Mouse (Mus musculus) liver, embryonic 13.5 days (tissue): Measurements from ENCODE around the gene Gm49405. TPM values are rescaled to one million over a fixed set of nuclear protein-coding genes. Genes with fewer than 3 reads are reported as not detected.

Experiments
- ATAC-seq: fragments of 200-750 bp; cut with Nextera tagmentation; 2 replicates; pipeline ENCODE4 v1.8.0; 2017; ENCODE audit warnings: low read depth, mild to moderate bottlenecking, moderate number of reproducible peaks, moderate library complexity
- DNase-seq: peaks from one replicate; pipeline ENCODE4 v3.0.0; 2022
- H3K27ac ChIP-seq: fragments of 300-500 bp; sonication (generic); 2 replicates; pipeline ENCODE4 v1.5.1; 2015; ENCODE audit warnings: moderate library complexity, mild to moderate bottlenecking, inconsistent platforms
- H3K27me3 ChIP-seq: fragments of 300-500 bp; sonication (generic); 2 replicates; pipeline ENCODE4 v1.6.1; 2015; ENCODE audit warnings: mild to moderate bottlenecking, inconsistent platforms
- H3K36me3 ChIP-seq: fragments of 300-500 bp; sonication (generic); 2 replicates; pipeline ENCODE4 v1.6.1; 2015; ENCODE audit warnings: mild to moderate bottlenecking, inconsistent platforms
- H3K4me1 ChIP-seq: fragments of 300-500 bp; sonication (generic); replicated peaks from 2 replicates; pipeline ENCODE4 v1.6.1; 2015; ENCODE audit warnings: inconsistent platforms
- H3K4me2 ChIP-seq: fragments of 300-500 bp; sonication (generic); 2 replicates; pipeline ENCODE4 v1.6.1; 2015; ENCODE audit warnings: inconsistent platforms, mild to moderate bottlenecking, moderate library complexity
- H3K4me3 ChIP-seq: fragments of 300-500 bp; sonication (generic); replicated peaks from 2 replicates; pipeline ENCODE4 v1.5.1; 2015; ENCODE audit warnings: mild to moderate bottlenecking, inconsistent platforms
- H3K9ac ChIP-seq: fragments of 300-500 bp; sonication (generic); 2 replicates; pipeline ENCODE4 v1.6.1; 2015; ENCODE audit warnings: mild to moderate bottlenecking, inconsistent platforms
- H3K9me3 ChIP-seq: fragments of 300-500 bp; sonication (generic); replicated peaks from 2 replicates; pipeline ENCODE4 v1.6.1; 2016; ENCODE audit warnings: inconsistent platforms
- WGBS: fragments of 180-500 bp; shearing (Covaris S2); methylation state at CpG from one replicate; pipeline ENCODE4 v1.1.7; 2015; ENCODE audit not compliant: insufficient replicate concordance; 5-methylcytosine and 5-hydroxymethylcytosine counted together
- polyA plus RNA-seq: library from polyadenylated mRNA; unstranded; fragments of >200 nt; fragmentation: Nextera tagmentation; extraction: Ambion mirVana; gene quantifications from 2 replicates; pipeline ENCODE4 v1.2.1, GENCODE M21; 2015

Gene Gm49405
- polyA plus RNA-seq, 1 experiment from 2014 or later: 0.55 TPM

- DNase-seq (no peak), ATAC-seq (no peak)
- Histone ChIP-seq H3K9me3 (no peaks in the 10 kb centered on the region), H3K27me3 (no peaks in the 10 kb centered on the region), H3K9ac (peak overlapping the region; percentile 53; the same call in 1 of the 2 replicates), H3K36me3 (peaks cover 12% of the 10 kb centered on the region), H3K27ac (peak overlapping the region; percentile 80), H3K4me3 (no peak overlapping the region), H3K4me1 (peaks cover 63% of the 10 kb centered on the region), H3K4me2 (no peak overlapping the region)
Measured at GRCm38 (mm10) chr19:4014802-4015201, 14.4 kb downstream of the Gm49405 start.

DNA sequence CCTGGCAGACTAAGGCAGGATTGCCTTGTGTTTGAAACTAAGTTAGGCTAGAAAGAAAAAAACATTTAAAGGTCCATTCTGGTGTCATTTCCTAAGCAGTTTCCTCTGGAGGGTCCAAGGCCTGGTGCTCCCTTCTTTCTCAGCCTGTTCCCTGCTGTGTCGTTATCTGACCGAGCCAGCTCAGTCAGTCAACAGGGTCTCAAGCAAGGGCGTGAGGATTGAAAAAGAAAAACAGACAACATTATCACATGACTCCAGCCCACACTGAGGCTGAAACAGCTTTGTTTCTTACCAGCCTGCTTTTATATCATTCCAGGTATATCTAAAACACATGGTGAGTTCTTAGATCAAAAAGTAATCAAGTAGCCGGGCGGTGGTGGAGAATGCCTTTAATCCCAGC, 15.2 kb downstream of the Gm49405 start:
- Histone ChIP-seq H3K27ac (peak overlapping the region; percentile 80), H3K27me3 (no peaks in the 10 kb centered on the region), H3K4me2 (peak overlapping the region; percentile 6; the same call in 1 of the 2 replicates), H3K4me1 (peaks cover 65% of the 10 kb centered on the region), H3K36me3 (peaks cover 3% of the 10 kb centered on the region), H3K9ac (peak overlapping the region; percentile 53), H3K9me3 (no peaks in the 10 kb centered on the region), H3K4me3 (no peak overlapping the region)
- peak; percentile 51 for DNase-seq
- peak; percentile 26 for ATAC-seq
- 18% methylated on average over 5 of the region's 5 CpGs for WGBS

- Histone ChIP-seq H3K9me3 (no peaks in the 10 kb centered on the region), H3K27ac (no peak overlapping the region), H3K9ac (no peak overlapping the region), H3K4me1 (peaks cover 50% of the 10 kb centered on the region), H3K27me3 (no peaks in the 10 kb centered on the region), H3K36me3 (no peaks in the 10 kb centered on the region), H3K4me2 (no peak overlapping the region), H3K4me3 (no peak overlapping the region)
- 63% methylated on average over 10 of the region's 10 CpGs for WGBS
- no peak for DNase-seq
- no peak for ATAC-seq
Measured at GRCm38 (mm10) chr19:4017921-4018587, 17.6 kb downstream of the Gm49405 start.

- Histone ChIP-seq H3K9ac (peak overlapping the region; percentile 7; the same call in 1 of the 2 replicates), H3K4me3 (no peak overlapping the region), H3K27ac (peak overlapping the region; percentile 37), H3K27me3 (no peaks in the 10 kb centered on the region), H3K4me1 (peaks cover 41% of the 10 kb centered on the region), H3K36me3 (no peaks in the 10 kb centered on the region), H3K9me3 (no peaks in the 10 kb centered on the region), H3K4me2 (no peak overlapping the region; the same call in 1 of the 2 replicates)
- DNase-seq (peak; percentile 61), ATAC-seq (peak; percentile 71)
- 34% methylated on average over 18 of the region's 18 CpGs for WGBS
Measured at GRCm38 (mm10) chr19:4018743-4019583, 18.5 kb downstream of the Gm49405 start.

GRCm38 (mm10) chr19:4023185-4023584, 22.8 kb downstream of the Gm49405 start:
- H3K9me3 ChIP-seq: peaks cover 14% of the 10 kb centered on the region
- no peak overlapping the region for H3K27ac ChIP-seq
- H3K27me3 ChIP-seq: no peaks in the 10 kb centered on the region
- no peak overlapping the region for H3K4me3 ChIP-seq
- H3K4me2 ChIP-seq: no peak overlapping the region
- H3K36me3 ChIP-seq: no peaks in the 10 kb centered on the region
- WGBS: 52% methylated on average over 7 of the region's 7 CpGs
- H3K9ac ChIP-seq: no peak overlapping the region
- no peak for ATAC-seq
- no peak for DNase-seq
- peaks cover 16% of the 10 kb centered on the region for H3K4me1 ChIP-seq

GRCm38 (mm10) chr19:4027576-4027975, 27.1 kb downstream of the Gm49405 start:
- H3K36me3 ChIP-seq: no peaks in the 10 kb centered on the region
- H3K9ac ChIP-seq: no peak overlapping the region
- no peak overlapping the region for H3K4me2 ChIP-seq
- H3K9me3 ChIP-seq: peaks cover 14% of the 10 kb centered on the region
- no peak for DNase-seq
- H3K4me3 ChIP-seq: no peak overlapping the region
- ATAC-seq: no peak
- peaks cover 7% of the 10 kb centered on the region; the same call in 1 of the 2 replicates for H3K4me1 ChIP-seq
- H3K27ac ChIP-seq: no peak overlapping the region
- H3K27me3 ChIP-seq: no peaks in the 10 kb centered on the region

DNA sequence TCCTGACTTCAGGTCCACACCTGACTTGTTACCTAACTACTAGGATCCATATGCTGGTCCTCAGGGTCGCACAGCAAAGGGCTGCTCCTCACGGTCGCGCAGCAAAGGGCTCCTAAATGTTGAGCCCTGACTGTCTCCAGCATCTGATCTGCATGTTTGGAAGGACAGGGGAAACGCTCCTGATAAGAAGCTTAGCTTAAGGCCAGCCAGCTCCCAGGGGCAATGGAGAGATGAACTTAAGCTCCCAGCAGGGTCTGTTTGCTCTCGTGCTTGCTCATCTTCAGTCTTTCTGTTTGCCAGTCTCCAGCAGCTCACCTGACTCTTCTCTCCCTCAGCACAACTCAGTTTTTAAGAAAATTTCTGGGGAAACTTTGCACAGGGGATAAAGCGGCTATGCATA, 32.2 kb downstream of the Gm49405 start:
- Histone ChIP-seq H3K36me3 (peaks cover 9% of the 10 kb centered on the region; the same call in 1 of the 2 replicates), H3K9me3 (peaks cover 2% of the 10 kb centered on the region; the same call in 1 of the 2 replicates), H3K27me3 (no peaks in the 10 kb centered on the region), H3K9ac (no peak overlapping the region), H3K4me2 (no peak overlapping the region), H3K4me3 (no peak overlapping the region), H3K27ac (peak overlapping the region; percentile 51; the same call in 1 of the 2 replicates), H3K4me1 (peaks cover 37% of the 10 kb centered on the region)
- 51% methylated on average over 7 of the region's 7 CpGs for WGBS
- ATAC-seq (no peak), DNase-seq (no peak)

- Histone ChIP-seq H3K4me3 (no peak overlapping the region), H3K9me3 (no peaks in the 10 kb centered on the region; the same call in 1 of the 2 replicates), H3K36me3 (peaks cover 9% of the 10 kb centered on the region; the same call in 1 of the 2 replicates), H3K4me1 (peaks cover 44% of the 10 kb centered on the region), H3K9ac (no peak overlapping the region), H3K27ac (peak overlapping the region; percentile 15; the same call in 1 of the 2 replicates), H3K27me3 (no peaks in the 10 kb centered on the region), H3K4me2 (no peak overlapping the region)
- 61% methylated on average over 3 of the region's 3 CpGs for whole genome bisulfite sequencing
- ATAC-seq (no peak), DNase-seq (no peak)
Measured at GRCm38 (mm10) chr19:4033298-4033697, 32.9 kb downstream of the Gm49405 start.

DNA sequence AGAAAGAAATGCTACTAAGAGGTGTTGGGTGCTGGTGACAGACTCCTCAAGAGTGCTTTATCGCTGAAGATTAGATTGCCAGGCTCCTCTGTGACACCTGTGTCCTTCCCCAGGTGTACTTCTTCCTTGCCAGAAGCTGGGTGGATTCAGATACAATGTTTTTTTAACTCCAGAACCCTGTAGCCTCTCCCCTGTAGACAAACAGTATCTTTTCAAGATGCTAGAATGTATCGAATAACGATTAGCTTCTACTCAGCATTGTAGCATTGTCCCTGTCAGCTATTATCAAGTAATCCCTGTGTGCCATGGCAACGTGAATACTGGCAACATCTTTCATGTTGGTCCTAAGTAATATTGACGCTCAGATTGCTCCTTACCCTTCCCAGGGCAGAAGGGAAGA, 33.3 kb downstream of the Gm49405 start:
- ATAC-seq: no peak

DNA sequence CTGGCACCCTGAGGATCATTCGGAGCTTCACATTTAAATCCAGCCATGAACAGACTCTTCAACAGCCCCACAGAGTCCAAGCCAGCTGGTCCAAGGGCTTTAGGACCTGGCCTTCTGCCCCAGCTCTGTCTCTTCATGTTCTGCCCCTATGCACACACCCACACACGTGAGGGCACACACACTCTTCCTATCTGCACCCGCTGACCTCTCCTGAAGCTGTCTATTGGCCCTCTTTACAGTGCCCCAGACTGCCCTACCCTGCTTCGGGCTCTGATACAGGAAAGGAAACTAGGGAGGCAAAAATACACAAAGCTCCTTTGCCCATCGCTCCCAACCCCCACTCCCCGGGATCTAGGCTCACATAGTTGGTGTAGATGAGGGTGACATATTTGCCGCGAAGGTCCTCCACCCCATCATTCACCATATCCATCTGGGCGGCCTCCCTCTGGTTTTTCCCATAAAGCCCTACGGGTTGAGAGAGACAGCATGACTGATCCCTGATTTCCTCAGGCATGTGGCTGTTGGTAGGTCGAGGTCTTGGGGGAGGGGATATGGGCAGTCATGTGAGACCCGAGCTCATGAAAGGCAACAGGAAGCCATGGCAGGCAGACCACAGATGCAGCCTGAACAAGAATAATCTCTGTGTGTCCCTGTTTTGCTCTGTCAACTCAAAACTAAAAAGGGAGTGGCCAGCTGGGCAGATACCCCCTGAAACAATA, 36.1 kb downstream of the Gm49405 start:
- peaks cover 41% of the 10 kb centered on the region for H3K4me1 ChIP-seq
- peak; percentile 47 for ATAC-seq
- H3K9ac ChIP-seq: peak overlapping the region; percentile 2
- no peaks in the 10 kb centered on the region; the same call in 1 of the 2 replicates for H3K9me3 ChIP-seq
- peak overlapping the region; percentile 59 for H3K4me2 ChIP-seq
- WGBS: 61% methylated on average over 12 of the region's 12 CpGs
- H3K27ac ChIP-seq: peak overlapping the region; percentile 50
- peaks cover 9% of the 10 kb centered on the region; the same call in 1 of the 2 replicates for H3K36me3 ChIP-seq
- peak overlapping the region; percentile 37 for H3K4me3 ChIP-seq
- no peak for DNase-seq
- H3K27me3 ChIP-seq: no peaks in the 10 kb centered on the region

More for the DNA sequence above, 33.3 kb downstream of the Gm49405 start:
- WGBS: 66% methylated on average over 5 of the region's 5 CpGs
- H3K4me2 ChIP-seq: no peak overlapping the region
- H3K9ac ChIP-seq: no peak overlapping the region
- H3K27ac ChIP-seq: peak overlapping the region; percentile 15
- DNase-seq: no peak
- no peaks in the 10 kb centered on the region for H3K27me3 ChIP-seq
- peaks cover 47% of the 10 kb centered on the region for H3K4me1 ChIP-seq
- no peak overlapping the region for H3K4me3 ChIP-seq
- peaks cover 9% of the 10 kb centered on the region; the same call in 1 of the 2 replicates for H3K36me3 ChIP-seq
- H3K9me3 ChIP-seq: no peaks in the 10 kb centered on the region; the same call in 1 of the 2 replicates
